Mouse (Mus musculus): Measurements from ENCODE around the gene Prkcb. TPM values are rescaled to one million over a fixed set of nuclear protein-coding genes. Genes with fewer than 3 reads are reported as not detected.

Gene Prkcb
- total RNA-seq, 2 experiments from 2014 or later: 2.9 to 4.2 TPM

GRCm38 (mm10) chr7:122367303-122368007, 78.9 kb downstream of the Prkcb start:
- no peak for DNase-seq

DNA sequence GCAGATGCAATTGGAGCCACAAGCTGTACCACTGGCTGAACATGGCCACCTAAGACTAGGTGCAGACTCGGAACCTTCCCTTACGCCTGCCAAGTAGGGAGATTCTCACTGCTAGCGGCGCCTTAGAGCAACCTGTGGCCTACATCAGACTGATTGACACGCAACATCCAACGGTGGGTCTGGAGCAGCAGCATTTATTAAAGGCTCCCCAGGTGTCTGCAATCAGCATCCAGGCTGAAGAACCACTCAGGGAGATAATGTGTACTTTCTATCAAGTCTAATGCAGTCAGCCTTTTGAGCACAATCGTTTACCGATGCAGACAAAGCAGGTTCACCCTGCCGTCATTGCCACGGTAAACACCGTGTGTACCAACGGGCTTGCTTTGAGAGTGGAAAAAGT, 81.9 kb downstream of the Prkcb start:
- DNase-seq: no peak

DNA sequence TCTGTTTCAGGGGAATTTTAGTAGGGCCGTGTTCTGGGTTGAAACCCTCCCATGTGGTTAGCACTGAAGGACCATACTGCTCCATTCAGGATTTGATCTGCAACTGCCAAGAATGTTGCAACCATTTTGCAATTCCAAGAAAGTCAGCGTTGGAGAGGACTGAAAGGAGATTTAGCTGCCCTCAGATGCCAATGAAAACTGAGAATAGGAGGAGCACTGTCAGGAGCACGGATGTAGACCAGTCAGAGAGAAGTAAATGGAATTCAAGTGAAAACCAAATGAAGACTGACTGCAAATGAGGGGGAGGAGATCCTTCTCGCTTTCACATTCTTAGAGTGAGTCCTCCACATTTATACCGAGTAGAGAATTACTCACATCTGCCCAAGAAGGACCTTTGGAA, 83.4 kb downstream of the Prkcb start:
- no peak for DNase-seq

DNA sequence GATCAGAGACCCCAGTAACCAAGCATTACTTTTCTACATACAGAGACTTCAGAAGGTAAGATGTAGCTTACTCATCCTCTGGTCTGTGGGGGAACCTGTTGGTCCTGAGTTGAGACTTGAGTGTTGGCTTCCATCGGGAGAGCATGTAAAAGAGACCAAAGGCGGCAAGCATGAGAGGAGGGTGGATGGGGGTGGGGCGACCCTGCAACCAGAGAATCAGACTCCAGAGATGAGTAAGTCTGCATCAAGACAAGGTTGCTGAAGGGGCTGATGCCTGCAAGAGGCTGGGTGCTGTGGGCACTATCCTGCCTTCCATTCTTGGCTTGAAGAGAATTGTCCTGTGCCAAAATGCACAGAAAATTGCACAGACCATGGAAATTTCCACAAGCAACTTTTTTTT, 83.8 kb downstream of the Prkcb start:
- DNase-seq: no peak

DNA sequence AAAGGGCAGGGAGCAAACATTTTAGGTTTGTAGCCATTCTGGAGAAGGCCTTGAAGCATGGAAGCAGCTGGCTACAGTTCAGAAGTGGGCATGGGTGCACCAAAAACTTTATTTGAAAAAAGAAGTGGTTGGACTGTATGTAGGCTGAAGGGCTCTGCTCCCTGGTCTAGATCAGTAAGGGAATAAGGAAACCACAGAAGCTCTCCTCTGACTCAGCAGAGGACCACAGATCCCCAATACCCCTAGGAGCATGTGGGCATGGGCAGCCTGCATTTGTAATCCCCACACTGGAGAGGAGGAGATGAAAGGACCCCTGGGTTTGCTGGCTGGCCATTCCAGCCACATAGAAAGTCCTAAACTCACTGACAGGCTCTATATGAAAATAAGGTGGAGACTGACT, 88.3 kb downstream of the Prkcb start:
- DNase-seq: no peak

DNA sequence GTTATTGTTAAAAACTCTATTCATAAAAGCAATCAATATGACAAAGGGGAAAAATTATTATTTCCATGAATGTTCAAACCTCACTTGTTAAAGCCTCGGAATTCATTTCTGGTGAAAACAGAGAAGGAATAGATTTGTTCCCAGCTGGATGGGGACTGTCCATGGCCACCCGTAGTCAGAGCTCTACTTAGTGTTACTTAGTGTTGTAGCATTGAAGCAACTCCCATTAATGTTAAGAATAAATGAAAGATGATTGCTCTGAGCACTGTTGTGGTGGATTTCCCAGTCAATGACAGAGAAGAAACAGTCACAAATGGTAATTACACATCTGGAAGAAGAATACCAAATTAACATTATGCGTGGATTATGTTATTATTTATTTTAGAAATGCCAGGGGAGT, 89.4 kb downstream of the Prkcb start:
- DNase-seq: no peak

DNA sequence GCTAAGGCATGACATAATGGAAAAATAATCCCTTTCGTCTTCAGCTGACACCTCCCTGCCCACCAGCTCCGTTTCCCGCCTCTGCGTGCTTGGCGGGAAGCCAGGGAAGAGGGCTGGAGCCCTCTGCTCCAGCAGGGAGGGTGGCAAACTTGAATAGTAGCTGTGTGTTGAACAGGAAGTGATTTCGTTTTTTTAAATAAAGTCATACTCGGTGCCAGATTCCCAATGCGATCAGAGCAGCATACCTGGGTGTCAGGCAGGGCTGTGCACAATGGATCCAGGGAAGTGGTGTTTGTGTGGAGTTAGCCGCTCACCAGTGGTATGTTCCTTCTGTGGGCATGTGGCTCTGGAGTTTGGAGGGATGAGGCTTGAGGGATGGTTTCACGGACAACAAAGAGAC, 89.9 kb downstream of the Prkcb start:
- no peak for DNase-seq

- DNase-seq: no peak
Observed at GRCm38 (mm10) chr7:122379292-122379691, 90.7 kb downstream of the Prkcb start.

- no peak for DNase-seq
Observed at GRCm38 (mm10) chr7:122380336-122381130, 92.0 kb downstream of the Prkcb start.

GRCm38 (mm10) chr7:122381560-122381959, 93.0 kb downstream of the Prkcb start:
- no peak for DNase-seq

- no peak for DNase-seq
Observed at GRCm38 (mm10) chr7:122383260-122383659, 94.7 kb downstream of the Prkcb start.

GRCm38 (mm10) chr7:122384891-122385290, 96.3 kb downstream of the Prkcb start:
- DNase-seq: no peak

DNA sequence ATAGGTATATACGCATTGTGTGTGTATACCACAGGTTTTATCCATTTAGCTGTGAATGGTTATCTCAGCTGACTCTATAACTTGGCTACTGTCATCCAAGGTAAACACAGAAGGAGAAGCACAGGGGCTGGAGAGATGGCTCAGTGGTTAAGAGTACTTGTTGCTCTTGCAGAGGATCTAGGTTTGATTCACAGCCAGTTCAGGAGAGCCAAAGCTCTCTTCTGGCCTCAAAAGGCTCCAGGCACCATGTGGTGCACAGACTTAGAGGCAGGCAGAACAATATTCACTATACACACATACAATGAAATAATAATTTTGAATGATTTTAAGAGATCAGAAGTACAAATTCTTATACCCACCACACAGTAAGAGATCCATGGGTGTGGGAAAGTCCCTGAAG, 98.0 kb downstream of the Prkcb start:
- no peak for DNase-seq

GRCm38 (mm10) chr7:122387896-122388295, 99.3 kb downstream of the Prkcb start:
- DNase-seq: no peak

GRCm38 (mm10) chr7:122388858-122389257, 100.3 kb downstream of the Prkcb start:
- no peak for DNase-seq

DNA sequence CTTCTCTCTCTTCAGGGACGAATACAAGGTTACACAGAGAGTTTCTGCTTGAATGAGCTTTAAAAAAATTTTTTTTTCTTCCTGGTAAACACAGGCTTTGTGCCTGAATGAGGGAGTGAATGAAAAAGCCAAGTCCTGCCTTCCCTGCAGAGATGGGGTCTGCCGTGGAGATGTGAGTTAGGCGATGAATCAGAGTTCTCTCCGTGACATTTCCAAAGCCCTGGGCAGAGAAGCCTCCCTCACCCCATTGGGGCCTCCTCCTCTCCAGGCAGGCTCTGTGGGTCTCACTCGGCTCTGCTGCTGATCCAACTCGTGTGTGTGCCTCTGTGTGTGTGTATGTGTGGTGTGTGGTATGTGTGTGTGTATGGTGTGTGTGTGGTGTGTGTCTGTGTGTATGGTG, 101.1 kb downstream of the Prkcb start:
- DNase-seq: no peak

GRCm38 (mm10) chr7:122390200-122390599, 101.6 kb downstream of the Prkcb start:
- no peak for DNase-seq

GRCm38 (mm10) chr7:122390683-122391082, 102.1 kb downstream of the Prkcb start:
- DNase-seq: no peak

GRCm38 (mm10) chr7:122391382-122391781, 102.8 kb downstream of the Prkcb start:
- DNase-seq: no peak

GRCm38 (mm10) chr7:122393964-122394363, 105.4 kb downstream of the Prkcb start:
- no peak for DNase-seq

DNA sequence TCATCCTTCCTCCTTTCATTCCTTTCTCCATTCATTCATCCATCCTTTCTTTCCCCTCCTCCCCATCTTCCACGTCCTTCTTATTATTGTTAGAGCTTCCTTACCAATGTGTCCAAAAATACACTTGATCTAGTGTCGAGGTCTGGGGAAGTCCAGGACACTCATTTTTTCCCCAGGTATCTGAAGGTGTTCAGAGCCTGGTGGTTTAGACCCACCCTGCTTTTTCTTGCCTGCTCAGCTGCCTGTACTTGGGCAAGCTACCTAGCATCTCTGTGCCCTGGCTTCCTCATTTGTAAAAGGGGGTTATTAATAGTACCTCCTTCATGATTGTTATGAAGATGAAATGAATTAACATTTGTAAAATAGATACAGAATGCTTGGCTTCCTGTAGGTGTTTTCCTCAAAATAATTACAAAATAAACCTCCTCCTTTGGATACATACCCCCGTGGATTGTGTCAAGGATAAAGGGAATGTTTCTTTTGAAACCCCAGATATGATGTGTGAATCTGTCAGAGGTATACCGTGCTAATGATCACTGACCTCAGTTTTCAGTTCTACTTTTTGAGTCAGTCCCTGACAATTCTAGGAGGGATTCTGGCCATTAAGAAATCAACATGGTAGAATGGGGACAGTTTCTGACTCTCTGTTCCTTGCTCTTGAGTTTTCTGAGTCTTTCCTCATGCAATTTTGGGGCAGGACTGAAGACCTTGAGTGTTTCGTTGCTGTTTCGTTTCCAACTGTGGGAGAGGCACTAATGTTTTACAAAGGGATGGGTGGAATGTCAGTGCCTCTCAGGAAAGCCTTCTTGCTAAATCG, 106.8 kb downstream of the Prkcb start:
- DNase-seq: no peak

- no peak for DNase-seq
Observed at GRCm38 (mm10) chr7:122395976-122396315, 107.4 kb downstream of the Prkcb start.

- no peak for DNase-seq
Observed at GRCm38 (mm10) chr7:122397699-122398098, 109.1 kb downstream of the Prkcb start.
